Mouse (Mus musculus) telencephalon, adult 2 months (tissue): ENCODE measurements at regions not wholly inside any gene's neighbourhood (a gene's known extent, or its start where the extent isn't known, plus 50 kb on each side); places are given as distances from the start of the nearest gene placed in this dataset.
A peak's percentile ranks its signal among the peaks of the same experiment; 100 is the strongest.

Experiments
- DNase-seq: peaks from one replicate; pipeline ENCODE4 v3.0.0-alpha.2; 2011; ENCODE audit warnings: low read depth, low spot score

DNA sequence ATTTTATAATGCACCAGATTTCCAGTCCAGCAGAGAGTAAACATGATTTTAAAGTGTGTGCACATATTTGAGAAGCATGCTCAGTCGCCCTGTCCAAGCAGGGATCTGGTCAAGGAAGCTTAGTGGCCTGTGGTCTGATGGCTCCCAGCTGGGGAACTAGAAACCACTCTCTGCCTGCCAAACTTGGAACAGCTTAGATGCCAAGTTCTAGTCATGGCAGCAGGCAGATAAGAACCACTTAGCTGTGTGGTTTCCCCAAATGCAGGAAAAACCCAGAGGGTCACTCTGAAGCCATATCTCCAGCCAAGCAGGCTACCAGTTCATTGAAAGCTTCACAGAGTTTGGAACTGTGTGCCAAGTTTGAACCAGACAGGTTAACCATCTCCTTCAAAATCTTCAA is 86.1 kb downstream of the Fam114a2 start:
- DNase-seq, result no peak

- DNase-seq, result no peak
Observed at GRCm38 (mm10) chr11:57431886-57432285, 86.5 kb downstream of the Fam114a2 start.

- no peak for DNase-seq
Observed at GRCm38 (mm10) chr11:57426046-57426805, 92.2 kb downstream of the Fam114a2 start.

DNA sequence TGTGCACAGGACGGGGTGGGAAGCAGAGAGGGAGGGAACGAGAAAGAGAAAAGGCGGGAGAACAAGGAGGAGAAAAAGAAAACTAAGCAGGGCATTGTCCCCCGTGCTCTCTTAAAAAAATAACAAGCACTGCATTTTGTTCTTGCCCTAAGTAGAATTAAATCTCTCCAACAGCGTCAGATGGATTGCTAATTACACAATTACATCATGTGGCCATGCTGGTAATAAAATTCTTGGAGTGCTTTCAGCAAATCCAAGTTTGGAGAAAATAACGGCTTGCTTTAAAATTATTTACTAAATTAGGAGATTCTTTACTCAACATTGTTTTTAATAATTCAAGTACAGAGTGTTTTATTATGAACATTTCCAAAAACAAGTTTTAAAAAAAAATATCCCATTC is 99.0 kb downstream of the Fam114a2 start:
- peak; percentile 39 for DNase-seq

- no peak for DNase-seq
Observed at GRCm38 (mm10) chr11:57416011-57416410, 102.4 kb downstream of the Fam114a2 start.

DNA sequence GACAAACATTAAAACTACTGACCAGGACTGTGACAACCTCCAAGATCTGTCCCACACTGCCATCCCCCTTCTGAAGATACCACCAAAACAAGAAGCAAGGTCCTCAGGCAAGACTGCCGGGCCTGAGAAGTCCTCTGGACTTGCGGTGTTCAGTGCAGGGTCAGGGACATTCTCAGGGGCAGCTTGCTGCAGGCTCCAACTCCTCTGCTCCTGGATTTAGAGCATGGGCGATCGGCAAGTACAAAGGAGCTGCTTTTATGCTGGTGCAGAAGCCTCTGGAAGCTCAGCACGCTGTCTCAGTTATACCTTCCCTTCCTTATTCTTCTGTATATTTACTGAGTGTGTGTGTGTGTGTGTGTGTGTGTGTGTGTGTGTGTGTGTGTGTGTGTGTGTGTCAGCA is 103.2 kb downstream of the Fam114a2 start:
- DNase-seq, result no peak

DNA sequence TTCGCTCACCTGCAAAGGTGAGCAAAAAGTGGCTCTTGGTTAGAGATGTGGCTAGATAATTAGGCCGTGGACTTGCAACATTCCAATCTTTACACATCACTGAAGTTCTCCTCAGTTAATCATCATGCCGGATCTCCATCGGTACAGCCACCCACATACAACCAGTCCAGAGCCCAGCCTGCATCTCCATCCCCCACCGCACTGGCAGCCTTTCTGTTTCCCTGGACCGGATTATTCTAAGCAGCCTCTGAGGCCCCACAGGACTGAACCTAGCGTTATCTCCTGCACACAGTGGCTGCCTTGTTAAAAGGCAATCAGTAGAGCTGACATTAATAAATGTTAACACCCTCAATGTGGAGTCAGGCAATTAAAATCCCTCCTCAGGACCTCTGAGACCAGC is 103.7 kb downstream of the Fam114a2 start:
- no peak for DNase-seq

DNA sequence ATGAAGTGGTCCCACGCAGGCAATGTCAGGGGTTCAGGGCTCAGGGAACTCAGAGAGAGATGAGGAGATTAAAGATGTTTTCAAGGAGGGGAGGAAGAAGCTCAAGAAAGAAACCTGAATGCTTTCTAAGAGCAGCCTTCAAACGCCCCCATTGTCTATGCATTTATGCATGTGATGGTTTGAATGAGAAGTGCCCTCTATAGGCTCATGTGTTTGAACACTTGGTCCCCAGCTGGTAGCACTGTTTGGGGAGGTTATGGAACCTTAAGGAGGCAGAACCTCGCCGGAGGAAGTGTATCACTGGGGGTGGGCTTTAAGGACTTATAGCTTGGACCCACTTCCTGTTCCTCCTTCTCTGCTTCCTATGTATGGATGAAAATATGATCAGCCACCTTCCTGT is 105.1 kb downstream of the Fam114a2 start:
- no peak for DNase-seq

DNA sequence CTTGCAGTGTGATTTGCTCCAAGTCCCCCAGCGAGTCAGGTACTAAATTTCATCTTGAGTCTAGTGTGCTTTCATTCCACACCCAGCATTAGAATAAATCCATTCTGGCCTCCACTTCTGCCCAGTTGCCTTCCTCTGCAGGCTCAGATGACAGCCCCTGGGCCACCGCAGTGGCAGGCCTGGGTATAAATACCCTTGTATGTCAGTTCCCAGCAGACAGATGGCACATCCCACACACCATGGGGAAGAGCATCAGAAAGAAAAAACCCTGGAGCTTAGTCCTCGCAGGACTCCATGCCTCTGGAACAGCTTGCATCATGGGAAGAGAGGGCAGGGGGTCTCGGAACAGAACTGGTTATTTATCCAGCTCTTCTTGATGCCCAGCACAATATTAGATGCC is 105.7 kb downstream of the Fam114a2 start:
- DNase-seq, result peak; percentile 76

DNA sequence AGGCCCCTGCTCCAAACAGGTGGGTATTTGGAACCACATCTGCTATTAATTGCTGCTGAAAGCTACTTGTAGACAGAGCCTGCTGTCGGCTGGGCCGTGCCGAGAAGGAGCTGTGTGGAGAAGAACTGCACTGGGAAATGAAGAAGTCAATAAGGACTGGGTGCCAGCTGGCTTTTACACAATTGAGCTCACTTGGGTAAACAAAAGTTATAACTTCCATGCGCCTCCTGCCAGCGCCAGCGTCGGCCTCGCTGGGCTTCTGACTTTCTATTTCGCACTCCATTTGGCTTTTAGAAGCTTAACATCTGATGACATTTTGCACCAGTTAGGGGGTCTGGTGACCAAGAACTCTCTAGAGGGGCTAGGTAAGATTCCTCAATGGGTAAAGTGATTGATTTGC is 114.2 kb downstream of the Fam114a2 start:
- no peak for DNase-seq

DNA sequence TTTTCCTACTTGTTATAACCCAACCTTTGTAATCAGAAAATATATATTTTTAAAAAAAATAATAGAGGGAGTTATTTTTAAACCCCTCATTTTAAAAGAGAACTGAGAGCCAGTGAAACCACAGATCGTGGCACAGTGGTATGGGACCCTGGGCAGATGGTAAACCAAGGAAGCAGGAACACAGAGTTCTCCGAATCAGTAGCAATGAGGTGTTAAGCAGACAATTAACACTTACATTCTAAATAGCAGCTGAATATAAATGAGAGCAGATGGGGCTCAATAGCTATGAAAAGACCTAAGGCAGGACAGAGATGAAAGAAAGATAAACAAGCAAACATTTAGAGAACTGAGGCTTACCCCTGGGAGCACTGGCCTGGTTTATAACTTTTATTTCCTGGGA is 116.8 kb downstream of the Fam114a2 start:
- peak; percentile 33 for DNase-seq

- no peak for DNase-seq
Observed at GRCm38 (mm10) chr11:57399366-57399765, 119.1 kb downstream of the Fam114a2 start.

GRCm38 (mm10) chr11:57396429-57396828 is 122.0 kb downstream of the Fam114a2 start:
- no peak for DNase-seq

DNA sequence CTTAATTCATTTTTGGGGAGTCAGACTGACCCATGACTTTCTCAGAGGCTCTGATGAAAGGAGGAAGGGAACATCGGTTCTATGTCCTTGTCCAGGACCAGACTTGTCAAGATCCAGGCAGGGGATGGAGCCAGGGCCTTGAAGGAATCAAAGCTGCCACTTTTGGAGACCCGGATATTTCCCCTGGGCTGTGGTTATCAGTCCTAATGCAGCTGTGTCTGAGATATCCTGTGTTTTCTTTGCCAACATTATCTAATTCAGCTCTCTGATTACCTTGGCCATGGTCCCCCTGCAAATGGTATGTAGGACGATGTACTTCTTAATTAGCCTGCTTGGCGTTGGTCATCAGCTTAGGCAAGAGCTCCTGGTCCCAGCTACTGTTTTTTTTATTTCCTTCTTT is 127.6 kb downstream of the Fam114a2 start:
- no peak for DNase-seq
